Mouse (Mus musculus) kidney, adult 2 months (tissue): ENCODE measurements around the gene Gm17416. TPM values are rescaled to one million over a fixed set of nuclear protein-coding genes. Genes with fewer than 3 reads are reported as not detected.

Source experiments
- DNase-seq: peaks from one replicate; pipeline ENCODE4 v3.0.0; 2021
- H3K27ac ChIP-seq: fragments of 200-500 bp; 2 replicates; pipeline ENCODE4 v1.5.1; 2012; ENCODE audit warnings: low read depth, low read length, control low read depth, inconsistent platforms; ENCODE audit not compliant: insufficient read depth
- H3K27me3 ChIP-seq: fragments of 200-500 bp; replicated peaks from 2 replicates; pipeline ENCODE4 v1.6.1; 2012; ENCODE audit warnings: mild to moderate bottlenecking, moderate library complexity, low read length, inconsistent platforms; ENCODE audit not compliant: control insufficient read depth, insufficient read depth
- H3K36me3 ChIP-seq: fragments of 200-500 bp; 2 replicates; pipeline ENCODE4 v1.6.1; 2012; ENCODE audit warnings: mild to moderate bottlenecking, moderate library complexity, low read length, inconsistent platforms; ENCODE audit not compliant: control insufficient read depth, insufficient read depth
- H3K4me1 ChIP-seq: fragments of 200-500 bp; 2 replicates; pipeline ENCODE4 v1.6.1; 2011; ENCODE audit warnings: low read length; ENCODE audit not compliant: control insufficient read depth, insufficient read depth
- H3K4me3 ChIP-seq: fragments of 200-500 bp; 2 replicates; pipeline ENCODE4 v1.5.1; 2011; ENCODE audit warnings: mild to moderate bottlenecking, low read depth, low read length, control low read depth; ENCODE audit not compliant: insufficient read depth
- CTCF ChIP-seq: fragments of 200-500 bp; conservative IDR thresholded peaks from 2 replicates; pipeline ENCODE4 v1.5.1; 2011; ENCODE audit warnings: low read depth, mild to moderate bottlenecking, control low read depth, low read length, moderate library complexity, mixed read lengths; ENCODE audit not compliant: insufficient read depth, insufficient read length
- POLR2A ChIP-seq: fragments of 200-500 bp; IDR thresholded peaks from one replicate; pipeline ENCODE4 v1.6.1; 2011; ENCODE audit warnings: low read depth, low read length, control low read depth
- WGBS: fragments of 180-500 bp; shearing (Covaris S2); methylation state at CpG from one replicate; pipeline ENCODE4 v1.1.7; 2018; 5-methylcytosine and 5-hydroxymethylcytosine counted together
- polyA plus RNA-seq: library from polyadenylated mRNA; depleted of rRNA; stranded (reverse); fragments of >200 nt; gene quantifications from 2 replicates; pipeline ENCODE4 v1.2.3, GENCODE M21; 2012; rRNA removed

Gene Gm17416
- polyA plus RNA-seq, 1 experiment = not detected

GRCm38 (mm10) chr2:152604057-152604456 lies 34.9 kb downstream of the Gm17416 start, which contains the start of gene Defb36:
Defb36 (plus strand) TSS chr2:152604327.
- H3K4me3 ChIP-seq = no peak within 1 kb of the TSS
- no peak for TF ChIP-seq POLR2A
- TF ChIP-seq CTCF = peak; percentile 67; the same call in 1 of the 2 replicates
- peak; percentile 82 for DNase-seq
- no peak within 1 kb of the TSS for H3K27ac ChIP-seq
- 59% methylated on average over 15 of the region's 15 CpGs for WGBS
- H3K36me3 ChIP-seq = no peaks in the 10 kb centered on the region
- H3K4me1 ChIP-seq = no peaks in the 10 kb centered on the region
- no peaks in the 10 kb centered on the region for H3K27me3 ChIP-seq

- 25% methylated on average over 6 of the region's 6 CpGs for WGBS
- Histone ChIP-seq H3K36me3 (no peaks in the 10 kb centered on the region), H3K27me3 (no peaks in the 10 kb centered on the region), H3K4me3 (no peak overlapping the region), H3K27ac (no peak overlapping the region), H3K4me1 (no peaks in the 10 kb centered on the region)
- no peak for DNase-seq
- TF ChIP-seq CTCF (no peak), POLR2A (no peak)
Measured at GRCm38 (mm10) chr2:152607746-152608145, 38.6 kb downstream of the Gm17416 start.

- no peak for DNase-seq
- no peak overlapping the region for H3K27ac ChIP-seq
- no peak for TF ChIP-seq CTCF
- H3K36me3 ChIP-seq = no peaks in the 10 kb centered on the region
- 95% methylated on average over 1 of the region's 1 CpGs for WGBS
- H3K4me1 ChIP-seq = no peaks in the 10 kb centered on the region
- H3K27me3 ChIP-seq = no peaks in the 10 kb centered on the region
- H3K4me3 ChIP-seq = no peak overlapping the region
Measured at GRCm38 (mm10) chr2:152608719-152609118, 39.6 kb downstream of the Gm17416 start.

- Histone ChIP-seq H3K4me3 (no peak overlapping the region), H3K27me3 (no peaks in the 10 kb centered on the region), H3K36me3 (no peaks in the 10 kb centered on the region), H3K4me1 (no peaks in the 10 kb centered on the region), H3K27ac (no peak overlapping the region)
- TF ChIP-seq POLR2A (no peak), CTCF (no peak)
- 56% methylated on average over 7 of the region's 8 CpGs for WGBS
- DNase-seq = no peak
Measured at GRCm38 (mm10) chr2:152612193-152612592, 43.1 kb downstream of the Gm17416 start.

- peak; percentile 81 for DNase-seq
- Histone ChIP-seq H3K4me1 (no peaks in the 10 kb centered on the region), H3K36me3 (no peaks in the 10 kb centered on the region), H3K27ac (no peak overlapping the region), H3K27me3 (no peaks in the 10 kb centered on the region), H3K4me3 (no peak overlapping the region)
- 11% methylated on average over 7 of the region's 7 CpGs for WGBS
- no peak for TF ChIP-seq POLR2A
- peak; percentile 77 for TF ChIP-seq CTCF
Measured at GRCm38 (mm10) chr2:152615563-152615962, 46.4 kb downstream of the Gm17416 start.

- Histone ChIP-seq H3K27ac (no peak overlapping the region), H3K36me3 (no peaks in the 10 kb centered on the region), H3K4me3 (no peak overlapping the region), H3K4me1 (no peaks in the 10 kb centered on the region), H3K27me3 (no peaks in the 10 kb centered on the region)
- TF ChIP-seq POLR2A (no peak), CTCF (no peak)
- 66% methylated on average over 6 of the region's 6 CpGs for WGBS
- no peak for DNase-seq
Measured at GRCm38 (mm10) chr2:152616470-152616869, 47.3 kb downstream of the Gm17416 start.

GRCm38 (mm10) chr2:152617374-152617773 lies 48.2 kb downstream of the Gm17416 start:
- no peak overlapping the region for H3K4me3 ChIP-seq
- H3K4me1 ChIP-seq = no peaks in the 10 kb centered on the region
- no peaks in the 10 kb centered on the region for H3K36me3 ChIP-seq
- H3K27me3 ChIP-seq = no peaks in the 10 kb centered on the region
- WGBS = 77% methylated on average over 5 of the region's 5 CpGs
- no peak for DNase-seq
- no peak overlapping the region for H3K27ac ChIP-seq
- TF ChIP-seq CTCF (peak; percentile 49), POLR2A (no peak)

Other genes starting within 250 kb of the Gm17416 start
- gene Rbck1, start 236.7 kb upstream of the Gm17416 start, polyA plus RNA-seq = 150 and 155 TPM in 2 replicates
- gene Trib3, start 225.3 kb upstream of the Gm17416 start, polyA plus RNA-seq = 1.4 and 1.5 TPM in 2 replicates
- gene Nrsn2, start 192.7 kb upstream of the Gm17416 start, polyA plus RNA-seq = 0.12 and 0.50 TPM in 2 replicates
- gene Sox12, start 171.3 kb upstream of the Gm17416 start, polyA plus RNA-seq = 9.1 and 9.5 TPM in 2 replicates
- 3.8 and 4.3 TPM in 2 replicates for gene Zcchc3, start 154.3 kb upstream of the Gm17416 start, polyA plus RNA-seq
- 0.69 and 0.78 TPM in 2 replicates for gene 6820408C15Rik, start 153.8 kb upstream of the Gm17416 start, polyA plus RNA-seq
- gene Defb23, start 104.7 kb upstream of the Gm17416 start, polyA plus RNA-seq = not detected in 2 replicates
- not detected in 2 replicates for gene Defb20, start 92.3 kb upstream of the Gm17416 start, polyA plus RNA-seq
- not detected in 2 replicates for gene Defb22, start 79.2 kb upstream of the Gm17416 start, polyA plus RNA-seq
- gene Defb26, start 57.6 kb upstream of the Gm17416 start, polyA plus RNA-seq = 1.0 and 2.0 TPM in 2 replicates
- 0.30 TPM in 1 of 2 replicates, not detected in the other for gene Defb28, start 51.1 kb upstream of the Gm17416 start, polyA plus RNA-seq
- 159 and 165 TPM in 2 replicates for gene Defb29, start 29.2 kb upstream of the Gm17416 start, polyA plus RNA-seq
- not detected in 2 replicates for gene Defb21, start 3.4 kb downstream of the Gm17416 start, polyA plus RNA-seq
- 2.3 and 2.9 TPM in 2 replicates for gene Defb19, start 11.0 kb downstream of the Gm17416 start, polyA plus RNA-seq
- gene Defb45, start 30.1 kb downstream of the Gm17416 start, polyA plus RNA-seq = not detected in 2 replicates
- 0.27 and 0.52 TPM in 2 replicates for gene Defb36, start 35.0 kb downstream of the Gm17416 start, polyA plus RNA-seq
- 1.0 TPM in 1 of 2 replicates, not detected in the other for gene Defb25, start 53.7 kb downstream of the Gm17416 start, polyA plus RNA-seq
- gene Rem1, start 57.6 kb downstream of the Gm17416 start, polyA plus RNA-seq = 10.5 and 13.5 TPM in 2 replicates
- 129 and 161 TPM in 2 replicates for gene H13, start 100.1 kb downstream of the Gm17416 start, polyA plus RNA-seq
- 8.4 and 10.1 TPM in 2 replicates for gene Mcts2, start 117.7 kb downstream of the Gm17416 start, polyA plus RNA-seq
- gene Id1, start 166.9 kb downstream of the Gm17416 start, polyA plus RNA-seq = 156 and 235 TPM in 2 replicates
- 2.9 and 3.1 TPM in 2 replicates for gene Cox4i2, start 184.8 kb downstream of the Gm17416 start, polyA plus RNA-seq